Mouse (Mus musculus) kidney, postnatal 4 days (tissue): ENCODE measurements around the gene Gins3.
"Not testable (repeated sequence)": the region's sequence is repeated elsewhere in the genome, so short reads cannot be mapped to it uniquely, and the experiment has no call there.

Experiments used
- DNase-seq, 2 experiments: peaks; one replicate each; pipeline ENCODE4 v3.0.0; 2021; ENCODE audit warnings: mixed read lengths in 2 of 2

Gene Gins3

DNA sequence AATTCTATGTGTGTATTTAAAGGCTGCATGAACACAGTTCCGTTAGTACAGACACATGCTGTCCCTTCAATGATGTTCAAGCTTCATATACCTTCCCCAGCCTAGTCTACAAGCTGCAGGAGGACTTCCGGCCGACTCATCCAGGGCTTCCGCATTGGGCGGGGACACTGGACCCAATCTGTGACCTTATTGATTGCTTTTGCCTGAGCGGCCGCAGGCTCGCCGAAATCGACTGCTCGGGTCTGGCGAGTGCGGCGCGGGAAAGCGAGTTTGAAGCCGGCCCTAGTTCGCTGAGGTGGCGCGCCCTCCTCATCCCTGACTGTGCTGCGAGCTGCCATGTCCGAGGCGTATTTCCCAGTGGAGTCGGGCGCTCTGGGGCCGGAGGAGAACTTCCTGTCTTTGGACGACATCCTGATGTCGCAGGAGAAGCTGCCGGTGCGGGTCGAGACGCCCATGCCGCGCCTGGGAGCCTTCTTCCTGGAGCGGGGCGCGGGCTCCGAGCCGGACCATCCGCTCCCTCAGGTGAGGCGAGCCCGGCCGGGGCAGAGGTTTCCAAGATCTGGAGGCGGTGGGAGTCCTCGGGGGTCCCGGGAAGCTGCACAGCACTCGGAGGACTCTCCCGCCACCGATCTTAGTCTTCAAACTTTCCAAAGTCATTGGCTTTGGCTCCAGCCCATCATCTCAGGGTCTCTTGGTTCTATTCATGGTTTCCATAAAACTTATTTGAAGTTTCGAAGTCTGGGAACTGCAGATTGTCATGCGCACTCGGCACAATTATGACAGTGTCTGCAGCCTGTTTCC is at the start of gene Gins3:
Gene Gins3 (plus strand): TSS at position 192 of the 801 bp plus-strand sequence.
- peak; percentile 93 to 96 for DNase-seq

DNA sequence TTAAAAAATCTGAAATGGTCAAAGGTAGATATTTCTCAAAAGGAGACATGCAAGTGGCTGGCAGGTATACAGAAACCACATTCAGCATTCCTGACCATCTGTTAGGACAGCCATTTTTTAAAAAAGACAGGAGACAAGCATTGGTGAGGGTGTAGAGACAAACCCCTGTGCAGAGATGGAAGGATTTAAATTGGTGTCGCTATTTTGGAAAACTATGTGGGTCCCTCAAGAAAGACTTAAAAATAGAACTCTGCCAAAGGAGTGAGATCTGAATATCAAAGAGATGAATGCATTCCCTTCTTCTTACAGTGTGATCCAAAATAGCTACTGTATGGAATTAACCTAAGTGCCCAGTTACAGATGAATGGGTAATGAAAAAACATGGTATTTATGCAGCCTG is 45.9 kb upstream of the Gins3 start:
- no peak for DNase-seq

DNA sequence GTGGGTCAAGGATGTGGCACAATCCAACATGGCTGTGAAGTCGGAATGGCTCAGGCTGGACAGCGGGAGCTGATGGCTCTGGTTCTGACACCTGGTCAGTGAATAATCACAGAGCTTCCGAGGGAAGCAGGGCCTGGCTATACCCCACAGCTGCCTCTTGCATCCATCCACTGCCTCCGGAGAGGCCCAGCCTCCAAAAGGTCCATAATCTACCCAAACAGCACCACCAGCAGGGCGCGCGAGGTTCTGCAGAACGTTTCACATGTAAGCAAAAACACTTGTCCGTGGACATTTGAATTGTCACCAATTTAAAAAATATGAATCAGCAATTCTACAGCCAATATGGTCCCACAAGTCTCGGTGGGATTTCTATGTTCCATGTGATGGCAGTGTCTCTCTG is 44.0 kb upstream of the Gins3 start:
- DNase-seq = no peak

DNA sequence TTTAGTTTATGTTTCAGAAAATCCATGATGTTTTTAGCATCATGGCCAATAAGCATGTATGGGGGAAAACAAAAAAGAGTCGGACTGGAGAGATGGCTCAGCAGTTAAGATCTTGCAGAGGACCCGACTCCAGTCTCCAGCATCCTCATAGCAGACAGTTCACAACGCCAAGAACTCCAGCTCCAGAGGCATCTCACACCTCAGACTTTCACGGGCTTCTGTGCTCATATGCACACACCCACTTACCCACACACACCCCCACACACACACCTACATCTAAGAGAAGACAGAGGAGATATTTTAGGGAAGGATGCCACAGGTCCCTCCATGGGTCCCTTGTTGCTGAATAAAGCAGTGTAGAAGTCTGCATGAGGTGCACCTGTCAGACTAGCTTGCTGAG is 42.7 kb upstream of the Gins3 start:
- DNase-seq = no peak

DNA sequence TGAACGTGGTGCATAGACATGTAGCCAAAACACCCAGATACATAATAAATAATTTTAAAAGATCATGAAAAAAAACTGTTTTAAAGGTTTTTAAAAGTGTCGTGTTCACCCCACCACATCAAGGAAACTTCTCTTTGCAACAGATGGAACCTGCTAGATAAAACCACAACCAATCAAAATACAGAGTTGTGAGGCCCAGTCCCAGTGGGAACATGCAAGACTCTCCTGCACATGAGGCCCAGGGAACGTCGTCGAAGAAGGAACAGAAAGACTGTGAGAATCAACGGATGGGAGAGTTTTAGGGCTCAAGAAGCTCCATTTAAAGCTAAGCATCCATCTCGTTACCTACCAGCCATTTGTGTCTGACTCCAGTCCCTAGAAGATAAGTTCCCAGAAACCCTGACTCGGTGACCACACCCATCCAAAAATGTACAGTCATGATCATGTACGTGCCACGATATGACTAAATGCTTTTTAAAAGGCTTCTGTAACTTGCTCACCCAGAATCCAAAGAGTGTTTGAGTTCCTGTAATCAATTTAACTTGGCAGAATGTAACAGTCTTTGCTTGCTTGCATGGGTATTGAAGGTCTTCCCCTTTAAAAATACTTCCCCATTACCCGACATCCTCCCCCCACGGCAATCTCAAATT is 41.0 kb upstream of the Gins3 start:
- no peak for DNase-seq

DNA sequence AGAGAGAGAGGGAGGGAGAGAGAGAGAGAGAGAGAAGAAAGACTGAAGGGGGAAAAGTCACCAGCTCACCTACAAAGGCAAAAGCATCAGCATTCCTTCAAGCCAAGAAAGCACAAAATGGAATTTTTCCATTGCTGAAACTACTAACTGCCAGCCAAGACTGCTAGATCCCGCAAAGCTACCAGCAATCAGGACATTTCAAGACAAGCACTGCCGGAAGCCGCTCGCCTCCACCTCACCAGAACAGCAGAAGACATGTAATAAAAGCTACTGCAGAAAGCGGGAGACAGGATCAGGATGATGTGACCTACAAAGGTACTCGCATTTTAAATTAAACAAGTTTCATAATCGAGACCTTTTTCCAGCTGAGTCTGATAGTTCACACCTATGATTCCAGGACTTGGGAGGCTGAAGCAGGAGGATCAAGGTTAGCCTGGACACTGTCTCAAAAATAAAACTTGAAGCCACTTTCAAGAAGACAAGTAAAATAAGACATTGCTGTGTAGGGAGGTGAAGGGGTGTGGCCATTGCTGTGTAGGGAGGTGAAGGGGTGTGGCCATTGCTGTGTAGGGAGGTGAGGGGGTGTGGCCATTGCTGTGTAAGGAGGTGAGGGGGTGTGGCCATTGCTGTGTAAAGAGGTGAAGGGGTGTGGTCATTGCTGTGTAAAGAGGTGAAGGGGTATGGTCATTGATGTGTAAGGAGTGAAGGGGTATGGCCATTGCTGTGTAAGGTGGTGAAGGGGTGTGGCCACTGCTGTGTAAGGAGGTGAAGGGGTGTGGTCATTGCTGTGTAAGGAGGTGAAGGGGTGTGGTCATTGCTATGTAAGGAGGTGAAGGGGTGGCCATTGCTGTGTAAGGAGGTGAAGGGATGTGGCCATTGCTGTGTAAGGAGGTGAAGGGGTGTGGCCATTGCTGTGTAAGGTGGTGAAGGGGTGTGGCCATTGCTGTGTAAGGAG is 39.5 kb upstream of the Gins3 start:
- no peak for DNase-seq

DNA sequence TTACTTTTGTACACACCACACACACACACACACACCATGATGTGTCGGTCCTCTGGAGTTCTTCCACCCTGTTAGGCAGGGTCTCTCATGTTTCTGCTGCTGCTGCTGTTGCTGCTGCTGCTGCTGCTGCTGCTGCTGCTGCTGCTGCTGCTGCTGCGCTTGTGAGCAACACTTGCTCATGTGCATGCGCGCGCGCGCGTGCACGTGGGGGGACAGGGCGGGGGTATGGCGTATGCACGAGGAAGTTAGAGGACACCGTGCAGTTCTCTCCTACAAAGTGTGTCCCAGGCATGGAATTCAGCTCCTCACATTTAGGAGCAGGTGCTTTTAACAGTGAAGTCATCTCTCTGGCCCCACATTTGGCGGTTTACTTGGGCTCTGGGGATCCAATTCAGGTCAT is 38.1 kb upstream of the Gins3 start:
- no peak for DNase-seq

DNA sequence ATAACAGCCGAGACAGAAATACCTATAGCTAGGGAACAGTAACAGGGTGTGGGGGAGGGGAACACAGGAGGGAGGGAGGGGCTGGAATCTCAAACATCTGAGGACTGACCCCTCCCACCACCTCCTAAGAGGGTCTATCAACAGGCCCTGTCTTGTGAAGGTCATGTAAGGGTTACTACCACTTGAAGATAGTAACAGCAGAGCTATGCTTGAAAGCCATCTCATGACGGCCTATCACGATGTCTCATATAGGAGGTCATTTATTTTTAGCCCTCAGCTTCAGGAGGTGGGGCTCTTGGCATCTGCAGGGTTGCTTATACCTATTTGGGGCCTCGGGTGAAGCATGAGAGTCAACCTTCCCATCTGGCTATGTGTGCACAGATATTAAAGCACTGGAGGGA is 36.4 kb upstream of the Gins3 start:
- DNase-seq = no peak

DNA sequence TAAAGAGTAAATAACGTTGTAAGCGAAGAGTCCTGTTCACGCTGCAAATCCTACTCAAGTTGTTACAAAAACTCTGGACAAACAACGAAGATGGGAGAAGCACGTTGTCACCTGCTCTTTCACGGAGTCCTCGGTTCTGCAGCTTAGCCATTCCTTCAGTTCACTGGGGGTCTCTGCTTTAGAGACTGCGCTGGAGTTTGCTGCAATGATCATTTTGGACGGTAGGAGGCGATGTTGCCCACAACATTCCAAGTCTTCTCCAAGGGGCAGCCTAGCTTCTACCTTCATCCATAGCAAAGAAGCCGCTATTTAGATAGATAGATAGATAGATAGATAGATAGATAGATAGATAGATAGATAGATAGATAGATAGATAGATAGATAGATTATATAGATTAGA is 33.4 kb upstream of the Gins3 start:
- peak; percentile 81 to 85 for DNase-seq

DNA sequence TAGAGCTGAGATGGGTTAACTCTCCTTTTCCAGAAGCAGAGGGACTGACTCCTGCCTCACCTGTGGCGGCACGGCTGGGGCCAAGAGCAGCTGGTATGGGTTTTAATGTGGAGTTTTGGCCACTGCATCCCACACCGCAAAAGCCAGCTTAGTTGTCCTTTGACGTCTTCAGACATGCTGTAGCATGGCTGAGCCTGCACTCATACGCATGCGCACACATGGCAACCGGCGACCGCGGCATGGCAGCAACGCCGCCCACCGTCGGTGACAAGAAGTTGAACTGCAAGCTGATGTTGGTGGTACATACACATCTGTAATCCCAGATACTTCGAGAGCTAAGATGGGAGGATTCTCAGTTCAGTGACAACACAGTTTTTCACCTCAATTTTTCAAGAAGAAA is 31.9 kb upstream of the Gins3 start:
- DNase-seq = peak in 1 of 2 experiments; percentile 15

DNA sequence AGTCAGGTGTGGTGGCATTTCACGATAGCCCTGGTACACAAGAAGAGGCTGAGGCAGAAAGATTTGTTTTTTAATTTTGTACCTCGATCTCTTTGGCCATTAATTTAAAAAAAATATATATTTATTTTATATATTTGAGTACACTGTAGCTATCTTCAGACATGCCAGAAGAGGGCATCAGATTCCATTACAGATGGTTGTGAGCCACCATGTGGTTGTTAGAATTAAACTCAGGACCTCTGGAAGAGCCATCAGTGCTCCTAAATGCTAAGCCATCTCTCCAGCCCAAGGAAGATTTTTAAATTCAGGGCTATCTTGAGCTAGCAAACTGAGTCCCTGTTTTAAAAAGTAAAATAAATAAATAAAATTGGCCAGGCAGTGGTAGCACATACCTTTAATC is 31.1 kb upstream of the Gins3 start:
- no peak for DNase-seq

DNA sequence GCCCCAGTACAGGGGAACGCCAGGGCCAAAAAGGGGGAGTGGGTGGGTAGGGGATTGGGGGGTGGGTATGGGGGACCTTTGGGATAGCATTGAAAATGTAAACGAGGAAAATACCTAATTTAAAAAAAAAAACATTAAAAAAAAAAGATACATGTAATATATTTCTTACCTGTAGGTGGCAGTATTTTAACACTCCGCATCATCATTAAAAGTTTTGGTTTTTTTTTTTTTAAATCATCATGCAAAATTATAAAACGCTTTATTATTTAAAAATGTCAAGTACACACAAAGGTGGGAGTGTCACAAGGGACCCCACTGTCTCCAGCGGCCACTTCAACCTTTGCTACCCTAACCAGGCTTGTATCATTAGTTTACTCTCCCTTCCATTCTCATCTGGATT is 26.7 kb upstream of the Gins3 start:
- not testable (repeated sequence) for DNase-seq

DNA sequence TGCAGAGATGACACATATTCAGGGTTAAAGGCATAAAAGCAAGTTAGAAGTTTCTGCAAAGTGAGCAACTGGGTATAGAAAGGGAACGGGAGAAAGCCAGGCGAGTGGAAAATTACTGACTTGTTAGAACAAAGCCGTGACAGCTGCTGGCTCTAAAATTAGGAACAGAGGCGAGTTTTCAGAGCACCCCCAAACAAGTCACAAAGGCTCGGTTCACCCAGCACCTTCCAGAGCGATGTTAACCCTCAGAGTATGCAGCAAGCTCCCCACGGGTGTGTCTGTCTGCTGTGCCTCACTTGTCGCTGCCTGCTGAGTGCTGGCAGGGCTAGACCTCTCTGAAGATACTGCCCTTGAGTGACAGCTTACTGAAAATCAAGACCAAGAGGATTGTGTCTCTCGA is 26.0 kb upstream of the Gins3 start:
- DNase-seq = no peak

DNA sequence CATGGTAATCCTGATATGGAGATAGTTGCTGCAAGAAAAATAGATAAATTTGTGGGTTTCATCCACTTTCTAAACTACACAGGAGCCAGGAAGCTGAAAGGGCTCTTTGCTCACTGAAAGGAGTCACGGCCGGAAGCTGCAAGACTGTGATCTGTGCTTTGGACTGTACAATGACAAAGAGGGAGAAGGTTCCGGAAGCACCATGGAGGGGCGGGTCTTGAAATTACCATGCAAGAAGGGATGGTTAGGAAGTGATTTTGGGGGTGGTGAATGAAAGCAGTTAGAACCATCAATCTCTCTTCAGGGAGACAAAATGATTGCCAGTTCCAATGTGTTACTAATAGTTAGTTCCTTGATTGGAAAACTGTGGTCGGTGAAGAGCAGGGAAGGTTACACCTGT is 23.8 kb upstream of the Gins3 start:
- no peak for DNase-seq

DNA sequence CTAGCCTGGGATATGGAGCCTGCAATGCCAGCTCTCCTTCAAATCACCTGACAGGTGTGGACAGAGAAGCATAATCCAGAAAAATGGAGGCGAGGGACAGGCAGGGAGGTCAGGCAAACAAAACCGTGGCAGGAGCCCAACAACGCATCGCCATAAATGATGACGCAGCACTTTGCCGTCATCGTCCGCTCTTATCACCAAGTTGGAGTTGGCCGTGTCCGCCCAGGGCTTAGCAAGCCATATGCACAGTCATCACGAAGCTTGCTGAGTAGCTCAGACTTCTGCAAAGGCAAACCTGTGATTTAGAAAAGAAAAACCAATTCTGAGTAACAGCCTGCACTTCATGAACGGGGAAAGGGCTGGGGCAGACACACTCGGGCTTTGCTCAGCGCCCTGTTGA is 22.5 kb upstream of the Gins3 start:
- no peak for DNase-seq

DNA sequence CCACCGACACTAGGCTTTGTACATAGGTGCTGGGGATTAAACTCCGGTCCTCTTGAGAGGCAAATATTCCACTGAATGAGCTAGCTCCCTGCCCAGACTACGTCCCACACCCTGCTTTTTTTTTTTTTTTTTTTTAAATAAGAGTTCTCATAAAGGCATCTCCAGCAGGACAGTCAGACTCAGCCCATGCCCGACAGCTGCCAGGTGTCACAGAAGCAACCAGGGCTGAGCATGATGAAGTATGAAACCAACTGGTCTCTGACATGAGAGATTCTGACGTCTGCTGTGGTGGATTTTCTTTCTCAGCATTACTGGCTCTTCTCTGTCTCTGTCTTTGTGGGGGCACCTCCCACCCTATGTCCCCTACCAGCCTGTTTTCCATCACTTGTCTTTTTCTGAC is 21.5 kb upstream of the Gins3 start:
- DNase-seq = no peak

DNA sequence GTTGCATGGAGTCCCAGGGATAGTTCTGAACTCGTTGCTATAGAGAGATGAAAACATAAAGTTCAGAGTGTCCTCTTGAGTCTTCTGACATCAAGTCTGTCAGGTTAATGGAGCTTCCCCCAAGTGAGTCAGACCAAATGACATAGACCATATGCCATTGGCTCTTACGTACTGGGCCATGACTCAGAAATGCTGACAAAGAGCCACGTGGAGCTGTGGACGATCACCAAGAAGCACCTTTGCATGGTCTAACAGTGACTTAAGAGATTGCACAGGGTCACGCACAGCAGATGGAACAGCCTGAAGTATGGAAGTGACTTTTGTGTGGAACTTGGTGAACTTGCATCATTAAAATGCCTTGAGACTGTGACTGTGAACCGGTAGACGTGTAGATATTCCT is 16.9 kb upstream of the Gins3 start:
- no peak for DNase-seq

DNA sequence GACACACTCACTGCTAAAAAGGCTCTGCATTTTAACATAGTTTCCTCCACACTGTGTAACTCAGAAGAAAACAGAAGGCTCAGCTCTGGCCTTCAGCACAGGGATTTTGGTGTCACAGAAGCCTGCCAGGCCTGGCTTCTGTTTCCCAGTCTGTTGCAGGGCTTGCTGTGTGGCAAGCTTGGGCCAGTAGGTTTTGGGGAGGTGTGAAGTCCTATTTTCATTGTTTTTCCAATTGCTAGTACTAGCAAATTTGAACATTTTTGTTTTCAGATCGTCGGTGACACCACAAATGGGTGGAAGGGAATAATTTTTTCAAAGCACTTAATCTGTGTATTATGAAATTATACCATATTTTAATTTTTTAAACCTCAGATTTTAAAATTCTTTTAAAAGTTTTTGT is 13.2 kb upstream of the Gins3 start:
- DNase-seq = no peak

DNA sequence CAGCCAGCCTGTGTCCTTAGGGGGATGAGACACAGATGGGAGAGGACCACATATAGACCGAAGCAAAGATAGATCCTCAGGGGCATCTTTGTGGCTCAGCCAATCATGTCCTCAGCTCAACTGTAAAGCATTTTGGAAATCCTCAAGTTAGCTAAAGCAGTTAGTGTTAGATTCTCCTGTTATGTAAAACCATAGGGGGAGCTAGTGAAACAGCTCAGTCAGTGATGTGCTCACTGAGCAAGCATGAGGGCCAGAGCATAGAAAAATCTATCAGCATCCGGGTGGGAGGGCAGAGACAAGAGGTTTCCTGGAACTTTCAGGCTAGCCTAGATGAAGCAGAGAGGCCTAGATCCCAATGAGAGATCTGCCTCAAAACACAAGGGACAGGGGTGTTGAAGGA is 8.4 kb upstream of the Gins3 start:
- no peak for DNase-seq

DNA sequence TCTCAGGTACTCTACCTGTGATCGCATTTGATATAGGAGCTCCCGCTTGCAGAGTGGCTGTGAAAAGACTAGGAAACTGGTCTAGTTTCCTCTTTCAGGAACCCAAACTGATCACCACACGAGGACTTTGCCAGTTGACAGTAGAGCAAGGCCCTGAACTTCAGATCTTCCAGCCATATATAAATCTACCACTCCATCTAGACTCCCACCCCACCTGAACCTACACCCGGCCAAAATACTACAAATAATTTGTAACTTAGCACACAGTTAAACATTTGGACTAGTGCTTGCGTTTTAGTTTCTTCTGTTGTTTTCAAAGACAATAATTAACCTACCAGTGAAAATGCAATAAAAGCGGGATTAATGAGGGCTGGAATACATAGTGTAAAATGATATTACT is 413 bp upstream of the Gins3 start:
- DNase-seq = no peak

DNA sequence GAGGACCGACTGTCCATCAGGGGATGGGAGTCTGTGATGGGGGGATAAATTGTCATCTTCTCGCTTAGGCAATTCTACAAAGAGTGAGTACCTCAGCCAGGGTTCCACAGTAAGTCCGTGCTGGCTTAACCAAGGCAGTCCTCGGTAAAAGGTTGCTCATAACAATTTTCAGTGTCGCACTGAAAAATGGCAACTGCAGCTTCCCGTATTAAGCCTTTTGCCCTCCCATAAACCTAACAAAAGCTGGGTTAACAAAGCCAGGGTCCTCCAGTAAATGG is 749 bp downstream of the Gins3 start:
- DNase-seq = no peak

DNA sequence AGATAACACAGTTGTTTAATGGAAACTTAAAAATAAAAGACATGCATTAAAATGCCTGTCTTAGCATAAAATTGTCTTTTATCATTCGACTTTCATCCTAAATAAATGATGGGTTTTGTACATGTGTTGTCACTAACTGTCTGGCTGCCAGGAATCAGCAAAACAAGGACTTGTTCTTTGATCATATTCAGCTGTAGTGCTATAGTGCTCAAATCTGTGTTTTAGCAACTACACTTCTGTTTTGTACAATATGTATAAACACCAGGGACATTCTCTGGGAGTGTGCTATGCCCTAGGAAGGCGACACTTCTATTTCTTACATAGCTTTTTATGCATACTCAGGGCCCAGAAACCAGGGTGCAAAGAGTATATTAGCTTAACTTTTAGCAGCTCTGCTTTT is 11.7 kb downstream of the Gins3 start:
- DNase-seq = no peak

DNA sequence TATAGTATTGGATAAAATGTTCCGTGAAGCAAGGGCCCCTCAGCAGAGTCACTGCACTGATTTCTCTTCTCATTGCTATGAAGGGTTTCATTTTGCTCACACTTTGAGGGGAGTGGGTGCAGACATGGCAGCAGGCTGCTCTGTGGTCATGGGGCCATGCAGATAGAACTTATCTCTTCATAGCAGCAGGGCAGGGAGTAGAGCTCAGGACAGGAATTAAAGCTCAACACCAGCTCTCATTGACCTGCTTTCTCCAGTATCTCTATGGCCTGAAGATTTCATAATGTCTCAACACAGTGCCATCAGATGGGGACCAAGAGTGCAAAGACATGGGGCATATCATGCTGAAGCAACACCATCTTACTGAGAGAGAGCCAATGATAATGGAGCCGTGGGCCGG is 15.0 kb downstream of the Gins3 start:
- DNase-seq = no peak

DNA sequence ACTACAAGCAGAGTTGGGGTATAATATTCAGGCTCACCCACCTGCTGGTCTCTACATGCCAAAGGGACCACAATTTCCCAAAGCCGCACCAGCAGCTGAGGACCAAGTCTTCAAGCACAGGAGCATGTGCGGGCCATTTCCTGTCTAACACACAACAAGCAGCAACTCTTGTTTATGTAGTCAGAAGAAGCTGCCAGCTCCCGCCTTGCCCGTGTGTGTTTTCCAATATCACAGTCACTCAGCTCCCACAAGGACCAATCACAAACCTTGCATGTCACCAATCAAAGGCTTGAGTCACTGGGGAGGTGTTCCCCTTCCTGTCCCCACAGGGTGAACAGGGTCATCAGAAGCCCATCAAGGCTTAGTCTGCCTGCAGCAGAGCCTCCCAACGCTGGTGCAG is 20.1 kb downstream of the Gins3 start:
- DNase-seq = no peak
